Mouse (Mus musculus): ENCODE results near the gene Satb2. TPM values are rescaled to one million over a fixed set of nuclear protein-coding genes. Genes with fewer than 3 reads are reported as not detected.

The Satb2 gene
- 5.1 TPM for polyA plus RNA-seq (2021)

- DNase-seq (ENCODE audit: low read depth, low spot score) = no peak
- ChIA-PET POLR2A (no interaction called here), CTCF (no interaction called here)
- in situ Hi-C loops (cut with MboI; ENCODE audit: low pct_unique_long_range_greater_than_20kb) = loop anchor here (25.0 kb wide), 1 partner anchor 641 kb away; no protein-coding TSS in a partner anchor
- TF ChIP-seq CTCF (IDR thresholded peaks at IDR 0.05) = no peak
- H3K27me3 ChIP-seq = no peaks in the 10 kb centered on the region
- ATAC-seq = no peak
Observed at GRCm38 (mm10) chr1:56978151-56978700, at the start of gene Satb2. Gene Satb2 (minus strand): TSS chr1:56978650.

GRCm38 (mm10) chr1:57018941-57019340, 40.5 kb upstream of the Satb2 start:
- no peak for TF ChIP-seq CTCF (IDR thresholded peaks at IDR 0.05)
- CTCF ChIA-PET = no interaction called here
- in situ Hi-C loops (cut with MboI; ENCODE audit: low pct_unique_long_range_greater_than_20kb) = no loop called here
- ATAC-seq (no peak), DNase-seq (ENCODE audit: low read depth, low spot score) (no peak)
- POLR2A ChIA-PET = no interaction called here
- H3K27me3 ChIP-seq = peaks cover 23% of the 10 kb centered on the region

- in situ Hi-C loops (cut with MboI; ENCODE audit: low pct_unique_long_range_greater_than_20kb) = no loop called here
- TF ChIP-seq CTCF (IDR thresholded peaks at IDR 0.05) = no peak
- no peak for DNase-seq (ENCODE audit: low read depth, low spot score)
- ATAC-seq = no peak
- ChIA-PET POLR2A (no interaction called here), CTCF (no interaction called here)
- peaks cover 16% of the 10 kb centered on the region for H3K27me3 ChIP-seq
Observed at GRCm38 (mm10) chr1:57013856-57014255, 35.4 kb upstream of the Satb2 start.

- ChIA-PET POLR2A (no interaction called here), CTCF (no interaction called here)
- no peak for TF ChIP-seq CTCF (IDR thresholded peaks at IDR 0.05)
- DNase-seq (ENCODE audit: low read depth, low spot score) = no peak
- ATAC-seq = no peak
- peaks cover 17% of the 10 kb centered on the region for H3K27me3 ChIP-seq
- in situ Hi-C loops (cut with MboI; ENCODE audit: low pct_unique_long_range_greater_than_20kb) = no loop called here
Observed at GRCm38 (mm10) chr1:57009171-57009570, 30.7 kb upstream of the Satb2 start.

- DNase-seq (ENCODE audit: low read depth, low spot score) (no peak), ATAC-seq (no peak)
- ChIA-PET CTCF (no interaction called here), POLR2A (no interaction called here)
- in situ Hi-C loops (cut with MboI; ENCODE audit: low pct_unique_long_range_greater_than_20kb) = loop anchor here (25.0 kb wide), 1 partner anchor 658 kb away; no protein-coding TSS in a partner anchor
- TF ChIP-seq CTCF (IDR thresholded peaks at IDR 0.05) = peak; percentile 45
- peaks cover 17% of the 10 kb centered on the region for H3K27me3 ChIP-seq
Observed at GRCm38 (mm10) chr1:56995041-56995440, 16.6 kb upstream of the Satb2 start.

- no peak for TF ChIP-seq CTCF (IDR thresholded peaks at IDR 0.05)
- ChIA-PET POLR2A (no interaction called here), CTCF (interaction anchor here (0.8 to 1.7 kb wide), 2 partner anchors 16 to 243 kb away, joined by 3 read pairs; no protein-coding TSS in a partner anchor)
Observed at GRCm38 (mm10) chr1:56992310-56992709, 13.9 kb upstream of the Satb2 start.

GRCm38 (mm10) chr1:56991613-56992012, 13.2 kb upstream of the Satb2 start:
- ChIA-PET POLR2A (interaction anchor here (0.8 kb wide), 1 partner anchor 39 kb away, joined by 3 read pairs; no protein-coding TSS in a partner anchor), CTCF (interaction anchor here (0.8 kb wide), 1 partner anchor 15 kb away, joined by 3 read pairs; no protein-coding TSS in a partner anchor)
- DNase-seq (ENCODE audit: low read depth, low spot score) = no peak
- H3K27me3 ChIP-seq = peaks cover 17% of the 10 kb centered on the region
- peak; percentile 77 for TF ChIP-seq CTCF (IDR thresholded peaks at IDR 0.05)
- in situ Hi-C loops (cut with MboI; ENCODE audit: low pct_unique_long_range_greater_than_20kb) = loop anchor here (5.0 to 25.0 kb wide), 2 partner anchors 654 to 1104 kb away; no protein-coding TSS in a partner anchor
- ATAC-seq = peak; percentile 36

More at GRCm38 (mm10) chr1:56992310-56992709, 13.9 kb upstream of the Satb2 start:
- in situ Hi-C loops (cut with MboI; ENCODE audit: low pct_unique_long_range_greater_than_20kb) = loop anchor here (5.0 to 25.0 kb wide), 2 partner anchors 655 to 1105 kb away; no protein-coding TSS in a partner anchor
- DNase-seq (ENCODE audit: low read depth, low spot score) (no peak), ATAC-seq (no peak)
- H3K27me3 ChIP-seq = peaks cover 17% of the 10 kb centered on the region

GRCm38 (mm10) chr1:56984483-56984810, 6.0 kb upstream of the Satb2 start:
- H3K27me3 ChIP-seq = peaks cover 4% of the 10 kb centered on the region
- in situ Hi-C loops (cut with MboI; ENCODE audit: low pct_unique_long_range_greater_than_20kb) = loop anchor here (25.0 kb wide), 1 partner anchor 647 kb away; no protein-coding TSS in a partner anchor
- no peak for DNase-seq (ENCODE audit: low read depth, low spot score)
- no peak for ATAC-seq
- ChIA-PET POLR2A (no interaction called here), CTCF (no interaction called here)
- no peak for TF ChIP-seq CTCF (IDR thresholded peaks at IDR 0.05)

GRCm38 (mm10) chr1:56983771-56984482, 5.5 kb upstream of the Satb2 start:
- in situ Hi-C loops (cut with MboI; ENCODE audit: low pct_unique_long_range_greater_than_20kb) = loop anchor here (25.0 kb wide), 1 partner anchor 647 kb away; no protein-coding TSS in a partner anchor
- ATAC-seq (no peak), DNase-seq (ENCODE audit: low read depth, low spot score) (no peak)
- ChIA-PET CTCF (no interaction called here), POLR2A (no interaction called here)
- TF ChIP-seq CTCF (IDR thresholded peaks at IDR 0.05) = no peak
- H3K27me3 ChIP-seq = peaks cover 4% of the 10 kb centered on the region

GRCm38 (mm10) chr1:56983100-56983590, 4.7 kb upstream of the Satb2 start:
- TF ChIP-seq CTCF (IDR thresholded peaks at IDR 0.05) = no peak
- H3K27me3 ChIP-seq = peaks cover 4% of the 10 kb centered on the region
- no peak for DNase-seq (ENCODE audit: low read depth, low spot score)
- CTCF ChIA-PET = no interaction called here
- ATAC-seq = no peak
- POLR2A ChIA-PET = no interaction called here
- in situ Hi-C loops (cut with MboI; ENCODE audit: low pct_unique_long_range_greater_than_20kb) = loop anchor here (25.0 kb wide), 1 partner anchor 646 kb away; no protein-coding TSS in a partner anchor

- in situ Hi-C loops (cut with MboI; ENCODE audit: low pct_unique_long_range_greater_than_20kb) = loop anchor here (25.0 kb wide), 1 partner anchor 645 kb away; no protein-coding TSS in a partner anchor
- CTCF ChIA-PET = no interaction called here
- TF ChIP-seq CTCF (IDR thresholded peaks at IDR 0.05) = no peak
- ATAC-seq = no peak
- POLR2A ChIA-PET = no interaction called here
- no peak for DNase-seq (ENCODE audit: low read depth, low spot score)
- H3K27me3 ChIP-seq = peaks cover 4% of the 10 kb centered on the region
Observed at GRCm38 (mm10) chr1:56982631-56983030, 4.2 kb upstream of the Satb2 start.

Measured in Patski (cell line).